Mouse (Mus musculus) frontal cortex, postnatal 36 days (tissue): ENCODE data around the gene Gm19965.

Experiments used
- DNase-seq, 2 experiments: peaks; one replicate each; pipeline ENCODE4 v3.0.0; 2022; ENCODE audit warnings: low spot score in 2 of 2

The Gm19965 gene

DNA sequence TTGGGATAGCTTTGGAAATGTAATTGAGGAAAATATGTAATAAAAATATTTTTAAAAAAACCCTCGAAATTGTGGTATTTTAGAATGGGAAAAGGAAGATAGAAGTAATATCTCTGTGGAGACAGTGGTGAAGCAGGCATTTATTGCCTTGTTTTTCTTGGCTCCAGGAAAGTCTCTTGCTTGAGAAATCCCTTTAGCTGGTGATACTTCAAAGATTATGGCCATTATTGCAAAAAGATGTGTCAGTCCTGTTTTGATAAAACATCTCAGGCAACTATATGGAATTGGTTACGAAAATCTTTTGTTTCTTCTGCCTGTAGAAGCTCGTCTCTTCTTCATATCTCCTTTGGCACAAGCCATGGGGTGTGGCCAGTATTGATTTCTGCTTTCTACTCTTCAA lies at the start of gene Gm19965:
Gm19965 (plus strand) TSS at position 301 of the 400 bp plus-strand sequence.
- DNase-seq = no peak

DNA sequence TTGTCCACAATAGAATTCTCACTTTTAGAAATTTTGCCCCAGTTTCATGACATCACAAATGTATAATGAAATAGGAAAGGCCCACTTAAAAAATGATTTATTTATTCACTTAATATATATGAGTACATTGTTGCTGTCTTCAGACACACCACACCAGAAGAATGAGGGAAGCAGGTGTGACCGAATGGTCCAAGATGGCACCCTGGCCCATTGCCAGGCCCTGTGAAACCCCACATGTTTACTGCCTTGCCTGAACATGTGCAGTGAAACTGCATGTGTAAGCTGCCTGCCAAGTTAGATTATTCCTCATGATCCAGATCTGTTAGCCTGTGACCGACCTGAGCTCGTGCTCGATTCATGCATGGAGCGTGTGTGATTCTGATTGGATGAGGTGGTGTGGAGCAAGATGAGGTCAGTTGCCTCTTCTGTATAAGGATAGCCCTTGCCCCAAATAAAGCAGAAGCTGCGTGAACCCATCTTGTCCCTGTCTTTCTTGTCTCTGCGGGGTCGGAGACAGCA lies 20.3 kb upstream of the Gm19965 start:
- no peak for DNase-seq
